Mouse (Mus musculus): ENCODE measurements around the gene Ehd1. TPM values are rescaled to one million over a fixed set of nuclear protein-coding genes. Genes with fewer than 3 reads are reported as not detected.

Gene Ehd1
- polyA plus RNA-seq (2012; rRNA removed): 152 and 233 TPM in 2 replicates

GRCm38 (mm10) chr19:6276426-6277421 lies at the start of gene Ehd1:
Ehd1 (plus strand) TSS chr19:6276725.

DNA sequence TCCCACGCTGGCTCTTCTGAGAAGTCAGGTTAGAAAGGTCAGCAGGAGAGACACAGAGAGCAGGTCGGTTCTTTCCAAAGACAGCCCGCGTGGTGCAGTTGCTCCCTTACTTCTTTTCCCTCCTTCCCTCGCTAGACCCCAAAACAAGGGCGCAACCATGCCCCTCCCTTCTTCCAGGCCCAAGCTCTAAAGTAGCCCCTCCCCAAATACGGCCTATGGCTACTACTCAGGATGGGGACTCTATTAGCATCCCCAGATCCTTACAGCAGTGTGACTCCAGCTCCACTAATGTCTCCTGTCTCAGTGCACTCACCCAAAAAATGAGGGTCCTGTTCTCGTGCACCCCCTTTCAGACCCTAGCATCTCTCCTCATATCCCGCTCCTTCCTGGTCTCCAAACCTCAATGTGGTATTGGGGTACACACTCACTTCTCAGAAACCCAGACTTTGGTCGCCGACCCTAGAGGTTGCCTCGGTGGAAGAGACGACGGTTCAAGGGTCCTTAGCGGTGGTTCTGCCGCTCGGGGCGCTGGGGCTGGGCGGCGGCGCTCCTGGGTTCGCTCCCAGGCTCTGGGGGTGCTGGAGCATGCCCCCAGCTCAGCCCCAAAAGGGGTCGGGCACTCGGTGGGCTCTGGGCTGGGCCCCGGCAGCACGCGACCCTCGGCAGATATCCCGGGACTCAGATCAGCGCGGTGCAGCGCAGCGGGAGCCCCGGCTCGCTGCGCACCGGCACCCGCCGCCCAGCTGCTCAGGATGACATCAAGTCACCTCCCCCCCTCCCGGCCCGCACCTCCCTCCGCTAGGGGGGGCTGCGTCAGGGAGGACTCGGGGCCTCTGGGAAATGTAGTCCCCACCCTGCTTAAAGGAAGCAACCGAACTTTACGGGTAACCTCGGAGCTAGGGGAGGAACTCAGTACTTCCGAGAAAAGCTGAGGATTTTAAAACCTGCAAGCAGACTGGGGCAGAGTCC lies 41.2 kb upstream of the Ehd1 start, which contains the start of gene Ppp2r5b:
Gene Ppp2r5b (minus strand): TSS at position 789 of the 969 bp plus-strand sequence.

DNA sequence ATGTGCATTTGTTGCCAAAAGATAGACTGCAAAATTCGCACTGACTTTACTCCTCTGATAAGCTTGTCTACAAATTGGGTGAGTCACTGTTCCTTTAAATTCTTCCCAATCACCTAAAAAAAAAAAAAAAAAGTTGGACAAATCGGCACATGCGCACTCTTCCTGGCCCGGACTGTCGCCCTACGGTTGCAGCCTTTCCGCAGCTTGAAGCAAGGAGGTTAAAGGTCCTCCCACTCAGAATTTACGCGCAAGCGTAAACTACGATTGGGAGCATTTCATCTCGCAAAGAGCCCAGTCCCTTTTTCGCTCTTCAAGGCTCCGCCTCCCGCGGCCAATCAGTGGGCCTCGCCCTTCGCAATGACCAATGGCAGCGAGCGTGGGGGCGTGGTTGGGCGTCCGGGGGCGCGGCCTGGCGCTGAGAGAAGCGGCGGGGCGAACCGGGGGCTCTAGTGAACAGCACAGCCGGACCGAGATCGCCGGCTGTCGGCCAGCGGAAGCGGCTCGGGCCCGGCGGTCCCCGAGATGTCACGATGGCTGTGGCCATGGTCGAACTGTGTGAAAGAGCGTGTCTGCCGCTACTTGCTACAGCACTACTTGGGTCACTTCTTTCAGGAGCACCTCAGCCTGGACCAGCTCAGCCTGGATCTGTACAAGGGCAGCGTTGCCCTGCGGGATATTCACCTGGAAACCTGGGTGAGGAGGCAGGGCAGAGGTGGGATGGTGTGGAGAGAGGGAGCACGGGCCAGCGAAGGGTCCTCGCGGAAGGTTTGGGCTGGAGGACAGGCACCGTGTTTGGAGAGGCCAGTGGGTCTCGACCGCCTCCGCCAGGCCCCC lies 35.0 kb upstream of the Ehd1 start, which contains the start of gene Atg2a:
Gene Atg2a (plus strand): TSS at position 395 of the 834 bp plus-strand sequence.

GRCm38 (mm10) chr19:6306137-6306551 lies 29.6 kb downstream of the Ehd1 start, which contains the start of gene Cdc42bpg:
Cdc42bpg (plus strand) TSS chr19:6306456.

GRCm38 (mm10) chr19:6334673-6335457 lies 58.3 kb downstream of the Ehd1 start, which contains the start of gene Men1:
Men1 (plus strand) TSS chr19:6334979.

GRCm38 (mm10) chr19:6340524-6341452 lies 64.3 kb downstream of the Ehd1 start, which contains the start of gene Map4k2:
Map4k2 (plus strand) TSS chr19:6341135.

Other genes with a start within 250 kb of the Ehd1 start
- gene Syvn1, start 230.1 kb upstream of the Ehd1 start, polyA plus RNA-seq (2012; rRNA removed): 45.0 and 47.3 TPM in 2 replicates
- 5.1 and 5.2 TPM in 2 replicates for gene Mrpl49, start 218.9 kb upstream of the Ehd1 start, polyA plus RNA-seq (2012; rRNA removed)
- gene Fau, start 218.9 kb upstream of the Ehd1 start, polyA plus RNA-seq (2012; rRNA removed): 722 and 1,119 TPM in 2 replicates
- 37.3 and 60.7 TPM in 2 replicates for gene Znhit2, start 215.5 kb upstream of the Ehd1 start, polyA plus RNA-seq (2012; rRNA removed)
- gene Tm7sf2, start 208.4 kb upstream of the Ehd1 start, polyA plus RNA-seq (2012; rRNA removed): 43.1 and 48.4 TPM in 2 replicates
- gene Vps51, start 199.5 kb upstream of the Ehd1 start, polyA plus RNA-seq (2012; rRNA removed): 34.6 and 34.9 TPM in 2 replicates
- gene Tmem262, start 196.7 kb upstream of the Ehd1 start, polyA plus RNA-seq (2012; rRNA removed): not detected in 2 replicates
- 0.10 and 0.34 TPM in 2 replicates for gene Gm28374, start 194.5 kb upstream of the Ehd1 start, polyA plus RNA-seq (2012; rRNA removed)
- 64.7 and 68.1 TPM in 2 replicates for gene Zfpl1, start 191.8 kb upstream of the Ehd1 start, polyA plus RNA-seq (2012; rRNA removed)
- gene Cdca5, start 191.7 kb upstream of the Ehd1 start, polyA plus RNA-seq (2012; rRNA removed): 0.80 and 1.0 TPM in 2 replicates
- not detected in 2 replicates for gene AC131692.1, start 182.3 kb upstream of the Ehd1 start, polyA plus RNA-seq (2012; rRNA removed)
- gene Naaladl1, start 170.9 kb upstream of the Ehd1 start, polyA plus RNA-seq (2012; rRNA removed): 0.19 and 0.30 TPM in 2 replicates
- 24.7 and 40.8 TPM in 2 replicates for gene Sac3d1, start 158.1 kb upstream of the Ehd1 start, polyA plus RNA-seq (2012; rRNA removed)
- 32.0 and 40.7 TPM in 2 replicates for gene Snx15, start 148.4 kb upstream of the Ehd1 start, polyA plus RNA-seq (2012; rRNA removed)
- 7.1 and 7.8 TPM in 2 replicates for gene Batf2, start 135.7 kb upstream of the Ehd1 start, polyA plus RNA-seq (2012; rRNA removed)
- 90.1 and 115 TPM in 2 replicates for gene Arl2, start 135.2 kb upstream of the Ehd1 start, polyA plus RNA-seq (2012; rRNA removed)
- not detected in 2 replicates for gene Majin, start 92.3 kb upstream of the Ehd1 start, polyA plus RNA-seq (2012; rRNA removed)
- 0.50 and 1.0 TPM in 2 replicates for gene Gpha2, start 50.3 kb upstream of the Ehd1 start, polyA plus RNA-seq (2012; rRNA removed)
- gene Ppp2r5b, start 40.9 kb upstream of the Ehd1 start, polyA plus RNA-seq (2012; rRNA removed): 47.1 and 114 TPM in 2 replicates
- 48.8 and 62.8 TPM in 2 replicates for gene Atg2a, start 35.1 kb upstream of the Ehd1 start, polyA plus RNA-seq (2012; rRNA removed)
- 28.3 and 31.9 TPM in 2 replicates for gene Cdc42bpg, start 29.7 kb downstream of the Ehd1 start, polyA plus RNA-seq (2012; rRNA removed)
- gene Men1, start 58.3 kb downstream of the Ehd1 start, polyA plus RNA-seq (2012; rRNA removed): 24.3 and 27.1 TPM in 2 replicates
- gene Map4k2, start 64.4 kb downstream of the Ehd1 start, polyA plus RNA-seq (2012; rRNA removed): 45.1 and 53.0 TPM in 2 replicates
- gene Sf1, start 87.0 kb downstream of the Ehd1 start, polyA plus RNA-seq (2012; rRNA removed): 89.7 and 109 TPM in 2 replicates
- gene Pygm, start 107.7 kb downstream of the Ehd1 start, polyA plus RNA-seq (2012; rRNA removed): 25.5 and 39.7 TPM in 2 replicates
- 40.2 and 44.5 TPM in 2 replicates for gene Rasgrp2, start 122.6 kb downstream of the Ehd1 start, polyA plus RNA-seq (2012; rRNA removed)
- 1.6 and 3.9 TPM in 2 replicates for gene Nrxn2, start 142.0 kb downstream of the Ehd1 start, polyA plus RNA-seq (2012; rRNA removed)

All from stomach, adult 2 months (tissue).